Mouse (Mus musculus) kidney, embryonic 16.5 days (tissue): Measurements from ENCODE around the gene Sfxn5. TPM values are rescaled to one million over a fixed set of nuclear protein-coding genes. Genes with fewer than 3 reads are reported as not detected.

Experiments used
- ATAC-seq: fragments of 200-750 bp; cut with Nextera tagmentation; 2 replicates; pipeline ENCODE4 v1.8.0; 2017; ENCODE audit warnings: moderate TSS enrichment; ENCODE audit not compliant: low FRiP score, low TSS enrichment
- H3K27ac ChIP-seq: fragments of 300-500 bp; sonication (generic); 2 replicates; pipeline ENCODE4 v1.5.1; 2014; ENCODE audit warnings: low read length
- H3K27me3 ChIP-seq: fragments of 300-500 bp; sonication (generic); 2 replicates; pipeline ENCODE4 v1.6.1; 2014; ENCODE audit warnings: low read length, control low read depth, mixed read lengths; ENCODE audit not compliant: insufficient read depth
- H3K36me3 ChIP-seq: fragments of 300-500 bp; sonication (generic); 2 replicates; pipeline ENCODE4 v1.6.1; 2014; ENCODE audit warnings: low read length, control low read depth, mixed read lengths; ENCODE audit not compliant: insufficient read depth
- H3K4me1 ChIP-seq: fragments of 300-500 bp; sonication (generic); 2 replicates; pipeline ENCODE4 v1.6.1; 2014; ENCODE audit warnings: low read length, control low read depth, mixed read lengths; ENCODE audit not compliant: insufficient read depth
- H3K4me2 ChIP-seq: fragments of 300-500 bp; sonication (generic); replicated peaks from 2 replicates; pipeline ENCODE4 v1.6.1; 2014; ENCODE audit warnings: low read depth, low read length
- H3K4me3 ChIP-seq: fragments of 300-500 bp; sonication (generic); 2 replicates; pipeline ENCODE4 v1.5.1; 2014; ENCODE audit warnings: mild to moderate bottlenecking, low read length
- H3K9ac ChIP-seq: fragments of 300-500 bp; sonication (generic); replicated peaks from 2 replicates; pipeline ENCODE4 v1.6.1; 2014; ENCODE audit warnings: low read length
- H3K9me3 ChIP-seq: fragments of 300-500 bp; sonication (generic); 2 replicates; pipeline ENCODE4 v1.6.1; 2016; ENCODE audit warnings: low read length, control low read depth
- WGBS: fragments of 180-500 bp; shearing (Covaris S2); extraction: QIAGEN DNeasy Blood & Tissue Kit; methylation state at CpG from one replicate; pipeline ENCODE4 v1.1.7; 2014; 5-methylcytosine and 5-hydroxymethylcytosine counted together
- microRNA-seq: library from miRNA; unstranded; fragments of <30 nt; microRNA quantifications from one replicate; pipeline ENCODE4, GENCODE M21; 2016
- polyA plus RNA-seq: library from polyadenylated mRNA; unstranded; fragments of >200 nt; fragmentation: Nextera tagmentation; extraction: Ambion mirVana; gene quantifications from 2 replicates; pipeline ENCODE4 v1.2.1, GENCODE M21; 2015

The Sfxn5 gene
- polyA plus RNA-seq, 1 experiment from 2014 or later: 9.2 TPM

DNA sequence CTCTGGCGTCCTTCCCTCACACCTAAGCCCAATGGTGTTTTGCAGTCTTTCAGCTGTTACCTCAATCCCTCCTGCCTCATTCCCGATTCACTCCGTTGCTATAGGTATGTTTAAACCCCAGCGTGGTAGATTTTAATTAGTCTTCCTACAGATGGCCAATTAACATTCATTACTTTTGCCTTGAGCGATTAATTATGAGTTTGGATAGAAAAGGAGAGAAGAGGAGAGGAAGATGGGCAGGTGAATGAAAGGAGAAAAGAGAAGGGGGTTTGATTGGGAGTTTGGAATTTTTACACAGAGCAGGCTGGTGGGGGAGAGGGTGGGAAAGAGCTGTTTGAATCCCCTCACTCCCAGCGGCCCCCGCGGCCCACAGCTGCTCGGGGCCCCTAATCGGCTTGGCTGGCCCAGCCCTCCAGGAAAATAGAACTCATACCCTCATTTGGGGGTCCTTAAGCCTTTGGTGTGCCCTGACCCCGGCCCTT lies 167.7 kb downstream of the Sfxn5 start:
- WGBS: 64% methylated on average over 11 of the region's 11 CpGs

More for the DNA sequence above, 167.7 kb downstream of the Sfxn5 start:
- Histone ChIP-seq H3K36me3 (no peaks in the 10 kb centered on the region), H3K27me3 (0 out of 2 replicates have a peak, but pooled peaks cover 3% of the 10 kb centered on the region), H3K4me2 (no peak overlapping the region), H3K9ac (no peak overlapping the region), H3K27ac (no peak overlapping the region), H3K4me1 (no peaks in the 10 kb centered on the region), H3K9me3 (no peaks in the 10 kb centered on the region), H3K4me3 (no peak overlapping the region)
- ATAC-seq: no peak

Small RNAs within 50 kb of the gene (microRNA-seq; reads per million reads assigned to microRNA genes)
- gene Mir705: not detected

Other genes starting within 250 kb of the Sfxn5 start
- gene Spr, start 195.7 kb downstream of the Sfxn5 start, polyA plus RNA-seq: 75.8 and 81.1 TPM in 2 replicates
- 17.9 and 19.7 TPM in 2 replicates for gene Emx1, start 146.0 kb downstream of the Sfxn5 start, polyA plus RNA-seq
- gene Rab11fip5, start 41.2 kb upstream of the Sfxn5 start, polyA plus RNA-seq: 16.5 and 18.9 TPM in 2 replicates
- not detected in 2 replicates for gene Noto, start 90.5 kb upstream of the Sfxn5 start, polyA plus RNA-seq
- gene Smyd5, start 98.6 kb upstream of the Sfxn5 start, polyA plus RNA-seq: 74.4 and 77.0 TPM in 2 replicates
- gene Cct7, start 118.1 kb upstream of the Sfxn5 start, polyA plus RNA-seq: 555 and 583 TPM in 2 replicates
- 37.6 and 39.1 TPM in 2 replicates for gene Pradc1, start 118.5 kb upstream of the Sfxn5 start, polyA plus RNA-seq
- 0.08 and 0.09 TPM in 2 replicates for gene Fbxo41, start 169.6 kb upstream of the Sfxn5 start, polyA plus RNA-seq
- gene Egr4, start 180.2 kb upstream of the Sfxn5 start, polyA plus RNA-seq: 0.07 TPM in 1 of 2 replicates, not detected in the other